Mouse (Mus musculus) embryo, embryonic 11 days (tissue): ENCODE data around the gene Aspscr1.
"Not testable (repeated sequence)": the region's sequence is repeated elsewhere in the genome, so short reads cannot be mapped to it uniquely, and the experiment has no call there.

ENCODE experiments used
- DNase-seq: peaks from one replicate; pipeline ENCODE4 v3.0.0-alpha.2; 2015

Gene Aspscr1

GRCm38 (mm10) chr11:120642939-120643600 lies 29.7 kb upstream of the Aspscr1 start:
- no peak for DNase-seq

DNA sequence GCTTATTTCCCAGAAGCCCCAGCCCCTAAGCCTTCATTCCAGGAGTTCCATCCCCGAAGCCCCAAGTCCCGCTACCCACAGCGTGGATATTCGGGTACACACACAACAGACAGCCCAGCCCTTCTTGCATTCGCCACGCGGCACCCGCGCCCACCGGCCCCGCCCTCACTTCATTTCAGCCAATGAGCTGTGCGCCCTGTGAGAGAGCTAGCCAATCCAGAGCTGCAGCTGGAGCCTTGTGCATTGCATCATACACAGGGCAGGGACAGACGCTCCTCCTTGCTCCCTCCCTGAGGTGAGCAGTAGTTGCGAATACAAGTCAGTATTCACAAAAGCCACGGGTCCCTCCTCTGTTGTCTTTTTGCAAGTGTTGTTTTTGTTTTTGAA lies 29.2 kb upstream of the Aspscr1 start, which contains the start of gene Pycr1:
Gene Pycr1 (minus strand): TSS at position 169 of the 387 bp plus-strand sequence.
- DNase-seq, result peak; percentile 96

GRCm38 (mm10) chr11:120647047-120647830 lies 25.5 kb upstream of the Aspscr1 start:
- DNase-seq, result no peak

GRCm38 (mm10) chr11:120648001-120648476 lies 24.7 kb upstream of the Aspscr1 start, which contains the start of gene Myadml2:
TSS of gene Myadml2 (minus strand) at chr11:120648158.
- DNase-seq, result peak; percentile 58

DNA sequence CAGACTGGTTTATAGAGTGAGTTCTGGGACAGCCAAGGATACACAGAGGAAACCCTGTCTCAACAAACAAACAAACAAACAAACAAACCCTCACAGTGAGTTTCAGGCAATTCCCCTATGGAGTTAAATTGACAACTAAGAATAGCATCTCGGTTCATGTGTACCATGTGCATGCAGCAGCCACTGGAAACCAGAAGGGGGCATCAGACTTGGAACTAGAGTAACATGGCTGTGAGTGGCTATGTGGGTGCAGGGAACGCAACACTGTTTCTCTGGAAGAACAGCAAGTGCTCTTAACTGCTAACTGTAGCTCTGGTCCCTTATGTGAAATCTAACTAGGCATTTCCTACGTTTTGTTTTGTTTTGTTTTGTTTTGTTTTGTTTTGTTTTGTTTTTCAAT lies 20.9 kb upstream of the Aspscr1 start:
- no peak for DNase-seq

DNA sequence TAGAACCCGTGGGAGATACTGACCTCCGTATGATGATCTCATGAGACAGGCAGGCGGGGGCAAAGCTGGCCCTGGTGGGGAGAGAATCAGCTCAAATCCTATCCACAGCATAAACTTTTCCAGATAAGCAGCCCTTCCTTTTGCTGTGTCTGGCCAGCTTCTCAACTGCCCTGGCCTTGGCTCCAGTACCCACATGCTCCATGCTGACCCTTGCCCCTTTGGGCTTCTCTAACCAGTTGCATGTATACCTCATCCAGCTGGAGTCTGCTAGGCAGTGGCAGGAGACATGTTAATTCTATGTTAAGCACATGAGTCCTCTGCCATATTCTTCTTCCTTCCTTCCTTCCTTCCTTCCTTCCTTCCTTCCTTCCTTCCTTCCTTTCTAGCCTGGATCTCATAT lies 18.0 kb upstream of the Aspscr1 start:
- no peak for DNase-seq

DNA sequence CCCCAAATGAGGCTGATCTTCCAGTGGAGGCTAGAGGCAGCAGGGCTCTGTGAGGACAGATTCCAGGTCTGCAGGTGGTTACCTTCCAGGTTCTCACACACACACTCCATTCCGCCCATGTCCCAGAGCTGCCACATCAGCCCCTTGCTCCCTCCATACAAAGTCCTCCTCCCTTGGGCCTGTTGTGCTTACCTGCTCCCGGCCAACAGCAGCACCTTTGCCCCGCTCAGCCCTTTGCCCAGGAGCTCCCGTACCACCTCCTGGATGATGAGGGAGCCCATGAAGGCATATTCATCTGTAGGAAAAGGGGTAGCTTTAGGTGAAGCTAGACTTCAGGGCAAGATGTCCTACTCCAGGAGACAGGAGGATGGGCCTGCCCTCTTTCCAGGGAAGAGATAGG lies 15.5 kb upstream of the Aspscr1 start:
- no peak for DNase-seq

DNA sequence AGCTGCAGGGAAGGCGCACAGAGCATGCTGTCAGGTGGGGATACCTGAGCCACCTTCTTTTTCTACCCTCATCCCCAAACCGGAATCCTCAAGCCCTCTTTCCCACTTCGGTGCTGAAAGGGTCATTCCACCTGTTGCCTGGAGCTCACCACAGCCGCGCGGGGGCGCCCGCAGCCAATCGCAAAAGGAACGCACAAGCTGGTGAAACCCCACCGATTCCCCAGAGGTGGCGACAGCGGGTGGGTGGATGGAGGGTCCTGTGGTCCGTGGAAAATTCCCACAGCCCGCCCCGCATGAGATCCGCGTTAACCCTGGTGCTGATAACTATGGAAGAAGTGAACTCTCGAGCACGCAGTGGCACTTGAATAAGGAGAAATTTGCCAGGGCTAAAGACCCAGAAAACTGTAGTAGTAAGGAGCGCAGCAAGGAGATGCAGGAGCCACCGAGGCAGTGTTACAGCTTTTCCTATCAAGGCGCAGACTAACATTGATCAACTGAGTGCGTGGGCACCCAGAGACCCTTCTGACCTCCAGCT lies 13.8 kb upstream of the Aspscr1 start:
- DNase-seq, result peak; percentile 88

DNA sequence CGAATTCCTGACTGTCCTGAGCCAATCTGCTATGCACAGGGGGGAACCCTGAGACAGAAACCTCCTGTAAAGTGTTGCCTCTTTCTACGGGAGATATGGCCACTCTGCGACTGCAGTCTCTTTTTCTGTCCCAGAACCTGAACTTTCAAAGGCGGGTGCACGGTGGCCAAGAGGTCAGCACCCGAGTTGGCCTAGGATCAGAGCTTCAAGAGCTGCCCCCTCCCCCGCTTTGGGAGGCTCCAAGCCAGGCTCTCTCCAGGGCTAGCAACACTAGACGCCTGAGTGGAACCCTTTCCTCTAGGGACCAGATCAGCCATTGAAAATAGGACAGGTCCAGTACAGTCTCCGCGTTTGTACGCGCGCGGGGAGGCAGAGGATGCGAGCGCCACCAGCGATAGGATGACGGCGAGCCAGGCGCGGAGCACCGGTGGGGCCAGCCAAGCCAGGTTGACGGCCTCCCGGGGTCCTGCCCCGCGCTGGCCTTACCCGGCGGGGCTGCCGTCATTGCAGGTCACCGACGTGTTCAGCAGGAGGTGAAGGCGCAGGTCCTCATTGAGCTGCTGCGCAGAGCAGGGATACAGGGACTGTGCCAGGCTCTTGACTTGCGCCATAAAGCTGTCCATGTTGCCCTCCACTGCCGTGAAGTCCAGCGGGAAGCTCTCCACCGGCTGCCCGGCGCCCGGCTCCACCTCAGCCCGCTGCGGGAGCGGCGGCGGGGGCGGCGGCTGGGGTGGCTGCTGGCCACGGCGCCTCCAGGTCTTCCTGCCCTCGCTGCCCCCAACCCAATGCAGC lies 13.1 kb upstream of the Aspscr1 start:
- peak; percentile 22 for DNase-seq

GRCm38 (mm10) chr11:120660301-120661075 lies 12.3 kb upstream of the Aspscr1 start:
- peak; percentile 79 for DNase-seq

- DNase-seq, result no peak
Observed at GRCm38 (mm10) chr11:120661076-120661460, 11.7 kb upstream of the Aspscr1 start, which contains the start of gene Notum. TSS of gene Notum (minus strand) at chr11:120661175.

DNA sequence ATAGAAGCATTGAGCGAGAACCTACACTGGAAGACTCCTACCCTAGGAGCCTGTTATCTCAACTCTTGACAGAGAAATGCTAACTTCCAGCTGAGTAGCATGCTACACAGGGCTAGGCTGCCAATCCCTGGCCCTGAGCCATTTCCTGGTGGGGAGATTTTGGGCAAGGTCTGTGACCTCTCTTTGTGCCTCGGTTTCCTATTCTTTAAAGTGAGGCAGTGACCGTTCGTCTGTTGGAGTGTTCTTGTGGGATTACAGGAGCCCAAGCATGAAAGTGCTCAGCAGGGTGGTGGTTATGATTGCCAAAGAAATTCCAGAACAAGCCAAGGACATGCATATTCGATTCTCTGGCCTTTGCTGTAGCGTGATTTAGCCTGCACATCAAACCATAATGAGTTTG lies 10.0 kb upstream of the Aspscr1 start:
- DNase-seq, result no peak

DNA sequence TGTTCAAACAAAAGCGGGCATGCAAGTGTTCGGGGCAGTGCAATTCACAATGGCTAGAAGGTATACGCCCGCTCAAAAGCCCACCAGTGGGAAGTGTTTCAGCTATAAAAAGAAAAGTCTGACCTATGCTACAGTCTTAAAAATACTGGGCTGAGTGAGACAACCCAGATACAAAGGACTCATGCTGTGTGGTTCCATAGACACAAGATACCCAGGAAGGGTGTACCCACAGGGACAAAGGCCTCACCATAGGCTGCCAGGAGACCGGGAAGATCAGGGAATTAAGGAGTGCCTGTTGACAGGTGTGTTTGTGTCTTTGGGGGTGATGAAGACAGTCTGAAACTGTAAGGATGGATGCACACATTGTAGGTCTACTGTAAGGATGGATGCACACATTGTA lies 9.1 kb upstream of the Aspscr1 start:
- no peak for DNase-seq

DNA sequence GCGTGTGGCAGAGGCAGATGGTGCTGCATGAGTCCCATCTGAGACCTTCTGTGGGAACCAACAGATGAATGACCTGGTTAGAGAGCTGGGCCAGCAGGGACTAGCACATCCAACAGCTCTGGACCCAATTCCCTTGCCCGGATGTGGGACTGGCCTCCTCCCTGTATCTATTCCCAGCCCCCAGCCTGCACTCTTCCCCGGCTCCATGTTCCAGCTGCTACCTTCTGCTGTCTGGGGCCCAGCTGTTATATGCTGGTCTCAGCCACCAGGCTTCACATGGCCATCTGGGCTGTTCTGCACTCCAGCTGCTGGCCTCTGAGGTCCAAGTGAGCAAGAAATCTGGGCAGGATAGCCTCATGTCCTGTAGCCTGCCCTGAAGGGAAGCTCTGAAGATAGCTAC lies 7.4 kb upstream of the Aspscr1 start:
- no peak for DNase-seq

- DNase-seq, result peak; percentile 62
Observed at GRCm38 (mm10) chr11:120666617-120667016, 6.2 kb upstream of the Aspscr1 start.

GRCm38 (mm10) chr11:120673594-120674122 lies 885 bp downstream of the Aspscr1 start:
- no peak for DNase-seq

DNA sequence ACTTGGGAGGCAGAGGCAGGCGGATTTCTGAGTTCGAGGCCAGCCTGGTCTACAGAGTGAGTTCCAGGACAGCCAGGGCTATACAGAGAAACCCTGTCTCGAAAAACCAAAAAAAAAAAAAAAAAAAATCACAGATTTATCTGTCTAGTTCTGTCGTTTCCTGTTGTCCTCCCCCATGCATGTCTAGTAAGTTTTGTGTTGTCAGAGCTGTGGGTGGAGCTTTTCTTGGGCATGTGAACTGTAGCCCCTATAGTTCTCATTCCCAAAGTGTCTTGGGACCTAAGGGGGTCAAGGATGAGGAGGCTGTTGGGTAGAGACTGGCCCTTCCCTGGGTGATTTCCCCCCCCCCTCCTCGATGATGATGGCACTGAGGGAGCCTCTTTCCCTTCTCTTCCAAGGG lies 3.1 kb downstream of the Aspscr1 start:
- DNase-seq, result not testable (repeated sequence)

- DNase-seq, result no peak
Observed at GRCm38 (mm10) chr11:120676951-120677350, 4.2 kb downstream of the Aspscr1 start.

- DNase-seq, result peak; percentile 38
Observed at GRCm38 (mm10) chr11:120679909-120680308, 7.1 kb downstream of the Aspscr1 start.

DNA sequence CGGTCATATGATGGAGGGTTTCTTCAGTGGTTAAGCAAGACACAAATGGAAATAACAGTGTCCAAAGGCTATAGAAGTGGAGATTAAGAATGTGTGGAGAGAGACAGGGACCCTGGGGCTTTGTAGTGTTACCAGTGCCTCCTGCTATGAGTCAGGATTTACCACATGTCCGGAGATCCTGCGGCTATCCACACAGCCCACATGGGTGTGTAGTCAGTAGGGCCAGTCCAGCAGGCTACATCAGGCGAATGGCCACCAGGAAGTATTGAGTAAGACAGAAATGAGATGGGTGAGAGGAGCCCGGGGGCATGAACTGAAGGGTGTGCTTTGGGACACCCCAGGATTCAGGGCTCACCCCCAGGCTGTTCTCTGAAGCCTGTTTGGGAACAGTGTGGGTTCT lies 9.9 kb downstream of the Aspscr1 start:
- no peak for DNase-seq

GRCm38 (mm10) chr11:120683536-120683935 lies 10.8 kb downstream of the Aspscr1 start:
- DNase-seq, result no peak

DNA sequence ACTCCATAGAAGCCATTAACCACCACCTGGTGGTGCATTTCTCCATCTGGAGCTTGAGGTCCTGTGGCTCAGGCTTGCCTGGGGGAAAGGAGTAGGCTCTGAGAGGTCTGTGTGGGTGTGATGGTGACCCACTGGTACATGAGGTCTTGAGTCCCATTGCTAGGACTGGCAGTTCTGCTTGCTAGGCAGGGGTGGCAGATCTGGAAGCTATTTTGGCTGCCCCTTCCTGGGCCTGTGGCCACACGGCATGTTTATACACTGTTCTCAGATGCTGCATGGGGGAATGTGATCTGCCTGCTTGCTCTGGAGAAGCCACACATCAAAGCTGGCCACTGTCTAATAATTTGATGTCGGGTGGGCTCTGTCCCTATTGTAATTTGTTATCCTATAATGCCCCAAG lies 11.3 kb downstream of the Aspscr1 start:
- no peak for DNase-seq
